Mouse (Mus musculus) duodenum, adult 2 months (tissue): ENCODE measurements around the gene Gal3st1. TPM values are rescaled to one million over a fixed set of nuclear protein-coding genes. Genes with fewer than 3 reads are reported as not detected.

ENCODE experiments used
- polyA plus RNA-seq: library from polyadenylated mRNA; depleted of rRNA; stranded (reverse); fragments of >200 nt; gene quantifications from 2 replicates; pipeline ENCODE4 v1.2.3, GENCODE M21; 2012; ENCODE audit warnings: low replicate concordance; rRNA removed

Gene Gal3st1
- 133 and 187 TPM in 2 replicates for polyA plus RNA-seq

DNA sequence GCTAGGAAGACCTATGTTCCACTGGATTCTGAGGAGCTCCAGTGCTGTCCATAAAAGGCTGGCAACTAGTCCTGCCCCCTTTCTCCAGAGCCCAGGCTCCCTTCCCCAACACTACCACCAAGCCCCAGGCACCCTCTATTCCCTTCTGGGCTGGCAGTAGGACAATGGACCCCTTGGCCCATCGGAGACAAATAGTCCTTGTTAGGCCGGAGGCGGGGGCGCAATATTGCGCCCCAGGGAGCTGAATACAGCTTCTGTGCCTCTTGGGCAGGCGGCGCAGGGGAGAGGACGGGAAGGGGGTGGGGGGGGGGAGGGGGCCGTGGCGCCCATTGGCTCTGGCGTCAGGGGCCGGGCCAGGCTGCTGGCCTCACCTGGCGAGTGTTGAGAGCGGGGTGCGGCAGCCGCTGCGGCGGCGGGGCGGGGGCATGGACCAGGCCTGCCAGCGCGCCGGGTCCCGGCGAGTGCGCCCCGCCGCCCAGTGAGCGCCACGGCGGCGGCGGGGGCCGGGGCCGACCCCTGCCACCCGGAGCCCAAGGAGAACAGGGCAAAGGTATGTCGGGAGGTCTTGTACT is at the start of gene Gal3st1:
Gal3st1 (plus strand) TSS at position 346 of the 572 bp plus-strand sequence.

DNA sequence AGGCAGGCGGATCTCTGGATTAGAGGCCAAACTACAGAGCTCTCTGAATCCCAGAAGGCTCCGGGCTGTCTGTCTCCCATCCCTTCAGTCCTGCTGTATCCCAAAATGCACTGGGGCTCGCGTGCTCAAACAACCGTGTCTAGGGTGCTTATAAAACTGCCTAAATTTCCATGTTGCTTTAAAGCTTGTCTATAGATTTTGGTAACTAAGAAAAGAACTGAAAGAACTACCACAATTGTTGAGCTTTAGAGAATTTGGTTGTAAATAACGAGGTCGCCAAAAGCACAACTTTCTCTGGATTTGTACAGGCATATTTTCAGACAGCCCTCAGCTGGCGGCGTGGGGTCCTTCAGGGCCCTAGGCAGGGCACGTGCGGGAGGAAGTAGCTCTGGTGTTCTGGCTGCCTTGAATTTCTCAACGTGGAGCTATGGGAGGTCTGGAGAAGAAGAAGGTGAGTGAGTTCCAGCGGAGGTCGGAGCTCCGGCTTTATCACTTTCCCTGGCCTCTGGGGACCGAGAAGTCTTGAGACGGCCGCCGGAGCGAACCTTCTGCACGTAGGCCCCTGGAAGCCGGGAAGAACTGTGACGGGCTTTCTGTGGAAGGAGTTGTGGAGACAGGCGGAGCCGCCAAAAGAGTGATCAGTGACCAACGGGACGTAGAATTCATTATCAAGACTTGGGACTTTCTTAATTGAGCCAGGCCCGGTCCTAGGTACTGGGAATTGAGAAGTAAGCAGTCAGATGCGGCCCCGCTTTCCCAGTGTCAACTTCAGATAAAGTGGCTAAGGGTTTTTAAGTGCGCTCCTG is 19.6 kb upstream of the Gal3st1 start, which contains the start of gene Pes1:
Pes1 (plus strand) TSS at position 366 of the 806 bp plus-strand sequence.

DNA sequence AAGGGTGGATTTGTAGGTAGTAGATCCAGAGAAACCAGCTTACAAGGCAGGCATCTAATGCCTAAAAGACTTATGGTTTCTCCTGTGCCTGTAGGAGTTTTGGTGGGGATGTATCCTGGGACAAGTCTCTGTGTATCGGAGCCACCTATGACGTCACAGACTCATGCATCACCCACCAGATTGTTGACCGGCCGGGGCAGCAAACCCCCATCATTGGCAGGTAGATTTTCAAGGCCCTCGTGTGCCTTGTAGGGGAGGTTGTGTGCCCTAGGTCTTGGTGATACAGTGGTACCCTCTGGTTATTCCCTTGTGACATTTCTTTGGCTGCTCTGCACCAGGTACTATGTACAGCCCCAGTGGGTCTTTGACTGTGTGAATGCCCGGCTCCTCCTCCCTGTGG is 6.8 kb upstream of the Gal3st1 start, which contains the start of gene 4930556J24Rik:
4930556J24Rik (minus strand) TSS at position 101 of the 400 bp plus-strand sequence.

DNA sequence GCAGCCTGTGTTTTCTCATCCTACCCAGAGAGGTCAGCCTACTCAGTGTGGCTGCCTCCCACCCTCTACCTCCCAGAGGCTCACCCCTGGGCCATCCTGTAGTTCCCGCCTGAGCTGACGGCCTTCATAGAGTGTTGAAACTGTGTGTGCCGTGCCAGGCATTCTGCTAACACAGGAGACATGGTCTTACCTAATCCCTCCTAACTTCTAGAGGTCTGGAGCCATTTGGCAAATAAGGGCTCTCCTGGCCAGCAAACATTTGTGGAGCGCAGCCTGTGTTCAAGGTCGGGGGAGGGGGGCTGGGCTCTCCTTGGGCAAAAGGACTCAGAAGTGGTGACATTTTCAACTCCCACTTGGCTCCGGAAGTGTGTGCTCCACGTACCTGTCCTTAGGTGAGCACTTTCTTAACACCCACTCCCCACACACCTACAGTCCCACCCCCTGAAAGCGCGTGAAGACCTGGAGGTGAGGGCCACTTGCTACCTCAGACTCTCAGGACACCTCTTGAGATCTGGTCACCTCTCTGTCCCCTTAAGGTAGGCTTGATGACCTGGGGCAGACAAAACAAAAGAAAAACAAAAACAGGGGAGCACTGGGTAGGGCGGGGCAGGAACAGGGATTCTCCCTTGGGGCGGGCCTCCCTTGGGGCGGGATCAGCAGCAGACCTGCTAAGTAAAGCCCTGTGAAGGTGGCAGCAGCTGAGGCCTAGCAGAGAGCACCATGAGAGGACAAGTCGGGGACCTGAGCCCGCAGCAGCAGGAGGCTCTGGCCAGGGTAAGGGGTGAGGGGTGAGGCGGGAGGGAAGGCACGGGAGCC is 47.9 kb downstream of the Gal3st1 start, which contains the start of gene Sec14l4:
Sec14l4 (plus strand) TSS at position 337 of the 816 bp plus-strand sequence.

Other genes starting within 250 kb of the Gal3st1 start
- gene Osbp2, start 119.7 kb upstream of the Gal3st1 start, polyA plus RNA-seq: 0.16 and 0.30 TPM in 2 replicates
- gene 4921536K21Rik, start 88.5 kb upstream of the Gal3st1 start, polyA plus RNA-seq: 0.09 and 0.27 TPM in 2 replicates
- gene Dusp18, start 88.4 kb upstream of the Gal3st1 start, polyA plus RNA-seq: 1.5 and 2.1 TPM in 2 replicates
- 5.7 and 6.0 TPM in 2 replicates for gene Slc35e4, start 69.0 kb upstream of the Gal3st1 start, polyA plus RNA-seq
- 208 and 438 TPM in 2 replicates for gene Tcn2, start 51.5 kb upstream of the Gal3st1 start, polyA plus RNA-seq
- 14.9 and 22.0 TPM in 2 replicates for gene Pes1, start 19.7 kb upstream of the Gal3st1 start, polyA plus RNA-seq
- gene 4930556J24Rik, start 6.9 kb upstream of the Gal3st1 start, polyA plus RNA-seq: 0.07 and 0.14 TPM in 2 replicates
- gene Sec14l4, start 47.8 kb downstream of the Gal3st1 start, polyA plus RNA-seq: 0.12 and 0.19 TPM in 2 replicates
- not detected in 2 replicates for gene Sec14l3, start 81.2 kb downstream of the Gal3st1 start, polyA plus RNA-seq
- 48.5 and 49.0 TPM in 2 replicates for gene Mtfp1, start 111.8 kb downstream of the Gal3st1 start, polyA plus RNA-seq
- 31.2 and 70.7 TPM in 2 replicates for gene Sec14l2, start 139.8 kb downstream of the Gal3st1 start, polyA plus RNA-seq
- gene Rnf215, start 151.6 kb downstream of the Gal3st1 start, polyA plus RNA-seq: 12.4 and 20.5 TPM in 2 replicates
- gene Ccdc157, start 176.7 kb downstream of the Gal3st1 start, polyA plus RNA-seq: 1.2 and 2.2 TPM in 2 replicates
- gene Sf3a1, start 176.7 kb downstream of the Gal3st1 start, polyA plus RNA-seq: 19.7 and 24.3 TPM in 2 replicates
- gene Tbc1d10a, start 203.2 kb downstream of the Gal3st1 start, polyA plus RNA-seq: 29.9 and 52.6 TPM in 2 replicates
- gene Castor1, start 234.6 kb downstream of the Gal3st1 start, polyA plus RNA-seq: 4.0 and 5.2 TPM in 2 replicates